Mouse (Mus musculus) lung, adult 10 weeks (tissue): ENCODE results near the gene Palm. TPM values are rescaled to one million over a fixed set of nuclear protein-coding genes. Genes with fewer than 3 reads are reported as not detected.

Experiments used
- polyA plus RNA-seq: library from polyadenylated mRNA; stranded (reverse); fragments of 350-450 nt; fragmentation: Illumina TruSeq; extraction: RNeasy Lipid Tissue Mini Kit (QIAGEN cat#74804); gene quantifications from one replicate; pipeline ENCODE4 v1.2.3, GENCODE M21; 2014; ENCODE audit warnings: low read depth, low replicate concordance; ENCODE audit not compliant: insufficient read depth

Gene Palm
- 18.7 TPM for polyA plus RNA-seq

DNA sequence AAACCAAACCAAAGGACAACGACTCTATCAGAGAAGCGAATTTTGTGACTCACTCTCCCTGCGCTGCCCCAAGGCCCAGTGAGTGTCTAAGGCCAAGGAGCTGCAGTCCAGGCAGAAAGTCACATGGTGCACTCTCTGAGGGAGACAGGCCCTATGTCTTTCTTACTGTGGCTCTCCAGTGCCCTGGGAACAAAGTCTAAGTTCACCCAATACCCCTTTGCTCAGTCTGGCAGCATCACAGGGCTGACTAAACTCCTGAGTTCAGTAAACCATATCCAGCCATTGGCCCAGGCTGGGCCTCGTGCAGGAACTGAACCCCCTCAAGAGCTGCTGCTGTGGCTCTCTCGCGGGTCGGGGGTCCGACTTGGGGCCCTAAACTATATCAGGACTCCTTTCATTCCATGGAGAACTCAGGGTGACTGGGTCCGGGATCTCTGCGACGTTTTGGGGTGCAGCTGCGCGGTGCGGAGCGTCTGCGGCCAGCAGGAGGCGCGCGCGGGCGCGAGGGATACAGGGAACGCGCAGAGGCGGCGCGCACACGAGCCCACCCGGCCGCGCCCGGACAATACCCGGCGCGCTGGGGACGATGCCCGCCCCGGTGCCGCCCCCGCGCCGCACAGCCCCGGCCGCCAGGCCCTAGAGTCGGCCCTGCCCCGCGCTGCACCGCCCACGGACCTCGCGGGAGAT lies at the start of gene Palm:
Gene Palm (plus strand): TSS at position 522 of the 687 bp plus-strand sequence.

GRCm38 (mm10) chr10:79745898-79746773 lies 47.2 kb upstream of the Palm start, which contains the start of gene Polrmt:
Polrmt (minus strand) TSS chr10:79746581.

GRCm38 (mm10) chr10:79754856-79755516 lies 38.4 kb upstream of the Palm start, which contains the start of gene Fgf22:
Fgf22 (plus strand) TSS chr10:79755076.

GRCm38 (mm10) chr10:79766508-79767325 lies 26.7 kb upstream of the Palm start, which contains the start of gene Rnf126:
Rnf126 (minus strand) TSS chr10:79766952.

GRCm38 (mm10) chr10:79777103-79777531 lies 16.3 kb upstream of the Palm start, which contains the start of gene Fstl3:
Fstl3 (plus strand) TSS chr10:79777272.

DNA sequence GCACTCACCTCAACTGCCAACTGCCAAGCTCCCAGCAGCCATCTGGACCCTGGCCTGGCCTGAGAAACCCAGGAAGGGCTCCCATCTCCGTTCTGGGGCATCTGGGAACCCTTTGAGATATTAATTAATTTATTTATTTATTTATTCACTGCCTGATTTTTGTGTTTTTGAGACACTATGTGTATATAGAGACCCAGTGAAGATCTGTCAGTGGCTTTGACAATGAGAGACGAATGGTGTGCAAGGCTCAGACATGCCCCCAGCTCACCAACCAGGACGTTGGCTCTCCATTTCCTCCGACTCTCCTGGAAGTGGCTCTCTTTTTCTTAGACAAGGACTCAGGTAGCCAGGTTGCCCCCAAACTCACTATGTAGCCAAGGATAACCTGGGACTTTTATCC lies 2.5 kb upstream of the Palm start, which contains the start of gene Prss57:
Gene Prss57 (minus strand): TSS at position 101 of the 400 bp plus-strand sequence.

DNA sequence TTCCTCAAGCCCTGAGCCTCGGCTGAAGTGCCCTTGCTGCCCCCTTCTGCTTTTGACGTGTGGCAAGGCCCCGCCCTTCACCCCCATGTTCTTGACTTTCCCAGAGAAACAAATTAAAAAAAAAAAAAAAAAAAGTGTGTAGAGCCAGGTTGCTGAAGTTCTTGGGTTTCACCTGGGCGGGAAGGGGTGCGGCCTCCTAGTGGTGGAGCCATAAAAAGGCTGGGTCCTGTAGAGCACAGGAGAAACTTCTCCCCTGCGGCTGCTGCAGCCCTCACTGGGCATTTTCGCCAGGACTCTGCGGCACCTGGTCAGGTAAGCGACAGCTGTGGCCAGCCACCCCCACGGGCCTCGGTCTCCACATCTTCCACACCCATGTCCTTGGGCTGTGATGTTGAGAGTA lies 27.4 kb downstream of the Palm start, which contains the start of gene Misp:
Gene Misp (plus strand): TSS at position 208 of the 400 bp plus-strand sequence.

GRCm38 (mm10) chr10:79853860-79854795 lies 60.8 kb downstream of the Palm start, which contains the start of gene Ptbp1:
Ptbp1 (plus strand) TSS chr10:79854427.

Other genes starting within 250 kb of the Palm start
- gene Mier2, start 238.4 kb upstream of the Palm start, polyA plus RNA-seq: 9.8 TPM
- gene Theg, start 206.2 kb upstream of the Palm start, polyA plus RNA-seq: not detected
- gene C2cd4c, start 179.5 kb upstream of the Palm start, polyA plus RNA-seq: not detected
- gene Shc2, start 155.7 kb upstream of the Palm start, polyA plus RNA-seq: 1.1 TPM
- not detected for gene Odf3l2, start 147.8 kb upstream of the Palm start, polyA plus RNA-seq
- not detected for gene Madcam1, start 129.0 kb upstream of the Palm start, polyA plus RNA-seq
- 27.9 TPM for gene Tpgs1, start 124.2 kb upstream of the Palm start, polyA plus RNA-seq
- gene Cdc34, start 111.4 kb upstream of the Palm start, polyA plus RNA-seq: 73.4 TPM
- gene Gzmm, start 104.6 kb upstream of the Palm start, polyA plus RNA-seq: 1.4 TPM
- gene Bsg, start 89.1 kb upstream of the Palm start, polyA plus RNA-seq: 666 TPM
- gene Hcn2, start 76.9 kb upstream of the Palm start, polyA plus RNA-seq: 0.48 TPM
- gene Polrmt, start 47.0 kb upstream of the Palm start, polyA plus RNA-seq: 19.4 TPM
- not detected for gene Fgf22, start 38.5 kb upstream of the Palm start, polyA plus RNA-seq
- 25.3 TPM for gene Rnf126, start 26.6 kb upstream of the Palm start, polyA plus RNA-seq
- 20.4 TPM for gene Fstl3, start 16.3 kb upstream of the Palm start, polyA plus RNA-seq
- 0.08 TPM for gene Prss57, start 2.6 kb upstream of the Palm start, polyA plus RNA-seq
- 3.5 TPM for gene Misp, start 27.4 kb downstream of the Palm start, polyA plus RNA-seq
- 81.3 TPM for gene Ptbp1, start 60.9 kb downstream of the Palm start, polyA plus RNA-seq
- 2.2 TPM for gene Prtn3, start 80.9 kb downstream of the Palm start, polyA plus RNA-seq
- gene Plppr3, start 81.1 kb downstream of the Palm start, polyA plus RNA-seq: 3.4 TPM
- gene Elane, start 92.7 kb downstream of the Palm start, polyA plus RNA-seq: not detected
- gene Cfd, start 97.3 kb downstream of the Palm start, polyA plus RNA-seq: 873 TPM
- 12.4 TPM for gene Med16, start 115.4 kb downstream of the Palm start, polyA plus RNA-seq
- gene Gm26602, start 117.3 kb downstream of the Palm start, polyA plus RNA-seq: not detected
- 3.0 TPM for gene Kiss1r, start 123.4 kb downstream of the Palm start, polyA plus RNA-seq
- 59.6 TPM for gene R3hdm4, start 127.6 kb downstream of the Palm start, polyA plus RNA-seq
- gene Arid3a, start 133.5 kb downstream of the Palm start, polyA plus RNA-seq: 2.2 TPM
- 25.0 TPM for gene Wdr18, start 166.6 kb downstream of the Palm start, polyA plus RNA-seq
- not detected for gene Grin3b, start 177.1 kb downstream of the Palm start, polyA plus RNA-seq
- 67.1 TPM for gene Tmem259, start 190.8 kb downstream of the Palm start, polyA plus RNA-seq
- 208 TPM for gene Cnn2, start 195.0 kb downstream of the Palm start, polyA plus RNA-seq
- 7.0 TPM for gene Abca7, start 202.9 kb downstream of the Palm start, polyA plus RNA-seq
- gene Arhgap45, start 223.1 kb downstream of the Palm start, polyA plus RNA-seq: 36.5 TPM
- 120 TPM for gene Polr2e, start 246.2 kb downstream of the Palm start, polyA plus RNA-seq